Mouse (Mus musculus) regulatory T cell (primary cell): ENCODE data around the gene Rnase13.

ENCODE experiments used
- in situ Hi-C: fragments of 300-600 bp; cut with MboI, MseI; formaldehyde crosslinking; loops from one replicate; pipeline ENCODE4 v1.15.1; 2025; ENCODE audit warnings: high pct_unique_total_duplicates

The Rnase13 gene

GRCm38 (mm10) chr14:51877517-51877916 lies 45.1 kb downstream of the Rnase13 start:
- in situ Hi-C loops, result no loop called here

GRCm38 (mm10) chr14:51871741-51872140 lies 50.8 kb downstream of the Rnase13 start:
- in situ Hi-C loops, result no loop called here
